Mouse (Mus musculus) lung, embryonic 16.5 days (tissue): ENCODE measurements at regions not wholly inside any gene's neighbourhood (a gene's known extent, or its start where the extent isn't known, plus 50 kb on each side); places are given as distances from the start of the nearest gene placed in this dataset.
A peak's percentile ranks its signal among the peaks of the same experiment; 100 is the strongest.

Source experiments
- ATAC-seq: fragments of 200-750 bp; cut with Nextera tagmentation; 2 replicates; pipeline ENCODE4 v1.8.0; 2017; ENCODE audit warnings: low read depth, mild to moderate bottlenecking, moderate library complexity
- H3K27ac ChIP-seq: fragments of 300-500 bp; sonication (generic); 2 replicates; pipeline ENCODE4 v1.5.1; 2014; ENCODE audit warnings: mild to moderate bottlenecking, control low read depth, low read length
- H3K27me3 ChIP-seq: fragments of 300-500 bp; sonication (generic); 2 replicates; pipeline ENCODE4 v1.6.1; 2014; ENCODE audit warnings: low read depth, low read length, mixed read lengths; ENCODE audit not compliant: control insufficient read depth, insufficient read depth
- H3K36me3 ChIP-seq: fragments of 300-500 bp; sonication (generic); 2 replicates; pipeline ENCODE4 v1.6.1; 2014; ENCODE audit warnings: low read length; ENCODE audit not compliant: control insufficient read depth, insufficient read depth
- H3K4me1 ChIP-seq: fragments of 300-500 bp; sonication (generic); replicated peaks from 2 replicates; pipeline ENCODE4 v1.6.1; 2014; ENCODE audit warnings: low read length, mixed read lengths; ENCODE audit not compliant: control insufficient read depth, insufficient read depth
- H3K4me2 ChIP-seq: fragments of 300-500 bp; sonication (generic); 2 replicates; pipeline ENCODE4 v1.6.1; 2014; ENCODE audit warnings: low read depth, low read length, control low read depth
- H3K4me3 ChIP-seq: fragments of 300-500 bp; sonication (generic); 2 replicates; pipeline ENCODE4 v1.5.1; 2014; ENCODE audit warnings: mild to moderate bottlenecking, low read length, control low read depth
- H3K9ac ChIP-seq: fragments of 300-500 bp; sonication (generic); 2 replicates; pipeline ENCODE4 v1.6.1; 2014; ENCODE audit warnings: low read length, control low read depth
- H3K9me3 ChIP-seq: fragments of 300-500 bp; sonication (generic); 2 replicates; pipeline ENCODE4 v1.6.1; 2016; ENCODE audit warnings: low read length; ENCODE audit not compliant: control insufficient read depth
- WGBS: fragments of 180-500 bp; shearing (Covaris S2); extraction: QIAGEN DNeasy Blood & Tissue Kit; methylation state at CpG from one replicate; pipeline ENCODE4 v1.1.7; 2014; 5-methylcytosine and 5-hydroxymethylcytosine counted together

DNA sequence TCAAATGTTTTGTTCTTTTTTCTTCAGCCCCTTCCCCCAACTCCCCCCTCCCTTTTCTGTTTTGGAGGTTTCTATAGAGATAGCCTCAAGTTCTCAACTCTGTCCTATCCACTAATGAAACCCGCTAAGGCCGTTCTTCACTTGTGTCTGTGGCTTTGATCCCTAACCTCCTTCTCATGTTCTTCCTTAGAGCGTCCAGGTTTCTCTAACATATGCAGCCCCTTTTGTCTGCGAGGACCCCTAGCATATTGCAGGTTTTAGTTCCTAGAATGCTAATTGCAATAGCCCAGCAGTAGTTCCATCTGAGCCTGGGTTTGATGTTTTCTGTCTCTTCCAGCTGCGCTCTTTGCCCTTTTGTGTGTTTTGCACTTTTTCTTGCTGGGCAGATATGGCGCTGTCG lies 113.6 kb upstream of the Slc25a36 start:
- WGBS: 48% methylated on average over 7 of the region's 7 CpGs
- ATAC-seq: no peak
- no peak overlapping the region for H3K4me2 ChIP-seq
- no peaks in the 10 kb centered on the region for H3K36me3 ChIP-seq
- no peaks in the 10 kb centered on the region for H3K9me3 ChIP-seq
- H3K9ac ChIP-seq: no peak overlapping the region
- H3K27ac ChIP-seq: no peak overlapping the region
- H3K4me3 ChIP-seq: no peak overlapping the region
- peaks cover 3% of the 10 kb centered on the region; the same call in 1 of the 2 replicates for H3K4me1 ChIP-seq
- no peaks in the 10 kb centered on the region for H3K27me3 ChIP-seq

DNA sequence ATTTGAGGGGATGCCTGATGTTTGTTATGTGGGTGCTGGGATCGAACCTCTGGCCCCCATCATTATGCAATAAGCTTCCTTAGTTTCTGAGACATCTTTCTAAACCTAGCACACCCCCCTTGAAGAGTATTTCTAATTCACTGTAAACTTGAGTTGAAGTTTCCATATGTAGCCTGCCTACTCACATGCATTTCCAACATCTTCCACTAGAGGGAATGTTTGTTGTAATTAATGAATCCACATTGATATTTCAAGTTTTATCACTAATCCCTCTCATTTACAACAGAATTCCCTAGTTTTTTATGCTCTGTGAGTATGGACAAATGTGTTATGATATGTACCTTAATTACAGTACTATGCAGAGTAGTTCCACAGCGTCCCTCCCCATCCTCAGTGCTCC lies 103.8 kb upstream of the Slc25a36 start:
- no peaks in the 10 kb centered on the region for H3K27me3 ChIP-seq
- no peak overlapping the region for H3K4me2 ChIP-seq
- H3K4me1 ChIP-seq: no peaks in the 10 kb centered on the region
- no peak overlapping the region for H3K4me3 ChIP-seq
- no peak overlapping the region for H3K27ac ChIP-seq
- no peaks in the 10 kb centered on the region; the same call in 1 of the 2 replicates for H3K9me3 ChIP-seq
- WGBS: 30% methylated on average over 2 of the region's 2 CpGs
- ATAC-seq: no peak
- no peak overlapping the region for H3K9ac ChIP-seq
- no peaks in the 10 kb centered on the region for H3K36me3 ChIP-seq

GRCm38 (mm10) chr9:97190321-97190860 lies 79.4 kb upstream of the Slc25a36 start:
- H3K4me1 ChIP-seq: no peaks in the 10 kb centered on the region
- WGBS: 78% methylated on average over 14 of the region's 14 CpGs
- ATAC-seq: no peak

GRCm38 (mm10) chr9:97189646-97190045 lies 78.7 kb upstream of the Slc25a36 start:
- no peaks in the 10 kb centered on the region for H3K27me3 ChIP-seq
- no peak for ATAC-seq
- no peaks in the 10 kb centered on the region for H3K4me1 ChIP-seq
- H3K4me3 ChIP-seq: no peak overlapping the region
- no peaks in the 10 kb centered on the region for H3K9me3 ChIP-seq
- no peak overlapping the region for H3K4me2 ChIP-seq
- no peak overlapping the region for H3K9ac ChIP-seq
- H3K36me3 ChIP-seq: no peaks in the 10 kb centered on the region
- no peak overlapping the region for H3K27ac ChIP-seq
- 76% methylated on average over 4 of the region's 4 CpGs for WGBS

More at GRCm38 (mm10) chr9:97190321-97190860, 79.4 kb upstream of the Slc25a36 start:
- H3K4me3 ChIP-seq: no peak overlapping the region
- no peak overlapping the region for H3K9ac ChIP-seq
- no peaks in the 10 kb centered on the region for H3K9me3 ChIP-seq
- H3K27ac ChIP-seq: no peak overlapping the region
- no peaks in the 10 kb centered on the region for H3K27me3 ChIP-seq
- no peaks in the 10 kb centered on the region for H3K36me3 ChIP-seq
- H3K4me2 ChIP-seq: no peak overlapping the region

DNA sequence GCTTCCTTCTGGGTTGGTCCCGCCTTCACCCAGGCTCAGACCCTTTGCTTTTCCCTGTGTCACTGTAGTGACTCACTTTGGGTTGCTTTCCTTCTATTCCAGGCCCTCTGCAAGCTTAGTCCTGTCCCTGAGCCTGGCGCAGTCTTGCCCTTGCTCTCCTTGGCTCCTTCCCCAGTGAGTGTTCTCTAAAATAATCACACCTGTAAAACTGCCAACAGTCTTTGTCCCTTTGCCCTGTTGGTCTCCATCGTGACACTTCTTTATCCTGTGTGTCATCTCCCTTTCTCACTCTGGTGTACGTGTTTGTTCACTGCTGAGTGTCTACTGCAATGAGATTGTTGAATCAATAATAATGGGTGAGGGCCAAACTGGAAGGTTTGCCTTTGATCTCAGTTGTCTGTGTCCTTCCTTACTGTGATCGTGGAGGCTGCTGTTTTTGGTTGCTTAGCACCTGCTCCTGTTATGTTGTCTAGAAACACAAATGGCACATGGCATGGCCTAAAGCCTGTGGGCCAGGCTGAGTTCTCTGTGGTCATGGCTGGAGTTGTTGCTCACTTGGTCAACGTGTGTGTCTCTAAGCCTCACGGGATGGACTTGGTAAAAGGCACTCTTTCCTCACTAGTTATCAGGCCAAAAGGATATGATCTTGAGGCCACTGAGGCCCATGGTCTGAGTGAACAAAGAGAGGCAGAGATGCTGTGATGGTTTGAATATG lies 77.8 kb upstream of the Slc25a36 start:
- Histone ChIP-seq H3K9ac (no peak overlapping the region), H3K27me3 (no peaks in the 10 kb centered on the region), H3K4me3 (no peak overlapping the region), H3K36me3 (no peaks in the 10 kb centered on the region), H3K27ac (no peak overlapping the region), H3K4me2 (no peak overlapping the region), H3K4me1 (no peaks in the 10 kb centered on the region), H3K9me3 (no peaks in the 10 kb centered on the region)
- 69% methylated on average over 7 of the region's 7 CpGs for WGBS
- no peak for ATAC-seq

GRCm38 (mm10) chr9:97173230-97173951 lies 62.4 kb upstream of the Slc25a36 start:
- Histone ChIP-seq H3K9ac (no peak overlapping the region), H3K4me1 (no peaks in the 10 kb centered on the region), H3K4me2 (no peak overlapping the region), H3K27me3 (no peaks in the 10 kb centered on the region), H3K4me3 (no peak overlapping the region), H3K9me3 (no peaks in the 10 kb centered on the region), H3K36me3 (no peaks in the 10 kb centered on the region), H3K27ac (no peak overlapping the region)
- 58% methylated on average over 5 of the region's 5 CpGs for WGBS
- ATAC-seq: no peak

GRCm38 (mm10) chr9:97172075-97172474 lies 61.1 kb upstream of the Slc25a36 start:
- no peaks in the 10 kb centered on the region for H3K4me1 ChIP-seq
- H3K27me3 ChIP-seq: no peaks in the 10 kb centered on the region; the same call in 1 of the 2 replicates
- H3K4me3 ChIP-seq: no peak overlapping the region
- no peaks in the 10 kb centered on the region for H3K9me3 ChIP-seq
- H3K9ac ChIP-seq: no peak overlapping the region
- no peak overlapping the region for H3K27ac ChIP-seq
- H3K4me2 ChIP-seq: no peak overlapping the region
- no peaks in the 10 kb centered on the region for H3K36me3 ChIP-seq
- WGBS: 10% methylated on average over 3 of the region's 3 CpGs
- peak; percentile 45; the same call in 1 of the 2 replicates for ATAC-seq

DNA sequence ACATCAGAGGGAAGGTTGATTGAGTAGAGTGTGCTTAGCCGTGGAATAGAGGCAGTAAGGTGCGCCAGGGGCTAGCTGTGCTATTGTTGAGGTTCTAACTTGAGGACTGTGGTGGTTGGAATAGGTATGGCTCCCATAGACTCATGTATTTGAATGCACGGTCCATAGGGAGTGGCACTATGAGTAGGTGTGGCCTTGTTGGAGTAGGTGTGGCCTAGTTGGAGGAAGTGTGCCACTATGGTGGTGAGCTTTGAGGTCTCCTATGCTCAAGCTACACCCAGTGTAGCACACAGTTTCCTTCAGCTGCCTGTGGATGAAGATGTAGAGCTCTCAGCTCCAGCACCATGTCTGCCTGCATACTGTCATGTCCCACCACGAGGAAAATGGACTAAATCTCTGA lies 60.5 kb upstream of the Slc25a36 start:
- no peak overlapping the region for H3K27ac ChIP-seq
- no peak overlapping the region for H3K4me3 ChIP-seq
- no peaks in the 10 kb centered on the region for H3K4me1 ChIP-seq
- H3K4me2 ChIP-seq: no peak overlapping the region
- H3K9ac ChIP-seq: no peak overlapping the region
- H3K9me3 ChIP-seq: no peaks in the 10 kb centered on the region
- no peaks in the 10 kb centered on the region; the same call in 1 of the 2 replicates for H3K27me3 ChIP-seq
- no peak for ATAC-seq
- WGBS: 92% methylated on average over 4 of the region's 4 CpGs
- no peaks in the 10 kb centered on the region for H3K36me3 ChIP-seq

- Histone ChIP-seq H3K4me3 (no peak overlapping the region), H3K9ac (no peak overlapping the region), H3K36me3 (no peaks in the 10 kb centered on the region), H3K4me2 (no peak overlapping the region), H3K4me1 (no peaks in the 10 kb centered on the region), H3K27ac (no peak overlapping the region), H3K9me3 (no peaks in the 10 kb centered on the region), H3K27me3 (no peaks in the 10 kb centered on the region; the same call in 1 of the 2 replicates)
- WGBS: 89% methylated on average over 1 of the region's 1 CpGs
- no peak for ATAC-seq
Measured at GRCm38 (mm10) chr9:97170836-97171235, 59.9 kb upstream of the Slc25a36 start.
